Mouse (Mus musculus) spleen, adult 2 months (tissue): Measurements from ENCODE around the gene Gm7324. TPM values are rescaled to one million over a fixed set of nuclear protein-coding genes. Genes with fewer than 3 reads are reported as not detected.
"Not testable (repeated sequence)": the region's sequence is repeated elsewhere in the genome, so short reads cannot be mapped to it uniquely, and the experiment has no call there.

Experiments used
- DNase-seq, 2 experiments: peaks; one replicate each; pipeline versions ENCODE4 v3.0.0 to v3.0.0-alpha.2; 2012 to 2021; ENCODE audit warnings: low spot score in 2 of 2, low read depth in 1 of 2
- H3K27ac ChIP-seq: fragments of 200-500 bp; 2 replicates; pipeline ENCODE4 v1.5.1; 2012; ENCODE audit warnings: low read length, inconsistent platforms; ENCODE audit not compliant: insufficient read depth
- H3K27me3 ChIP-seq: fragments of 200-500 bp; 2 replicates; pipeline ENCODE4 v1.6.1; 2012; ENCODE audit warnings: mild to moderate bottlenecking, moderate library complexity, low read length, inconsistent platforms; ENCODE audit not compliant: control insufficient read depth, insufficient read depth
- H3K36me3 ChIP-seq: fragments of 200-500 bp; 2 replicates; pipeline ENCODE4 v1.6.1; 2012; ENCODE audit warnings: mild to moderate bottlenecking, low read length, inconsistent platforms; ENCODE audit not compliant: control insufficient read depth, insufficient read depth
- H3K4me1 ChIP-seq: fragments of 200-500 bp; 2 replicates; pipeline ENCODE4 v1.6.1; 2011; ENCODE audit warnings: inconsistent platforms; ENCODE audit not compliant: control insufficient read depth, insufficient read depth, insufficient read length
- H3K4me3 ChIP-seq: fragments of 200-500 bp; 2 replicates; pipeline ENCODE4 v1.5.1; 2011; ENCODE audit warnings: mild to moderate bottlenecking, inconsistent platforms; ENCODE audit not compliant: insufficient read depth, insufficient read length; ENCODE audit errors: extremely low read depth
- WGBS: fragments of 180-500 bp; shearing (Covaris S2); methylation state at CpG from one replicate; pipeline ENCODE4 v1.1.7; 2018; 5-methylcytosine and 5-hydroxymethylcytosine counted together
- polyA plus RNA-seq: library from polyadenylated mRNA; depleted of rRNA; stranded (reverse); fragments of >200 nt; gene quantifications from 2 replicates; pipeline ENCODE4 v1.2.3, GENCODE M21; 2012; rRNA removed

The Gm7324 gene
- 0.26 TPM in 1 of 2 replicates, not detected in the other for polyA plus RNA-seq

DNA sequence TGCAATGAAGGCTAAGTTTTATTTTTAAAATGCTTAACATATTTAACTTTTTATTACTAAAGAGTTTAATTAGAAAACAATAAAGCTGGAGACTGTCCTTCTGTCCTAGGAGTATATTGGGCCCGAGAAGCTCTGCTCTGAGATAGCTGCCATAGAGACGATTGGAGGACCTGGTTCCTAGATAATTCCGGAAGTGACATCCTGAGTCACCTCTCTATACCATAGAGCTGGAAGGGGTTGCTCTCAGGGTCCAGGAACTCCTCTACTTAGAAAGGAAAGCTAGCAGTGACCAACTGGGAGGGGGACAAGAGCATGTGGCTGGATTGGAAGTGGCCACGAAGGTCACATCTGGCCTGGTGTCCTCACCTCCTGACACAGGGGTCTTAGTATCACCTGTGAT, at the start of gene Gm7324:
TSS of gene Gm7324 (plus strand) at position 208 of the 400 bp plus-strand sequence.
- 84% methylated on average over 4 of the region's 4 CpGs for WGBS
- not testable (repeated sequence) for H3K4me3 ChIP-seq, H3K27me3 ChIP-seq, H3K4me1 ChIP-seq, H3K27ac ChIP-seq, DNase-seq, H3K36me3 ChIP-seq

GRCm38 (mm10) chr14:43677099-43677498, 20.5 kb upstream of the Gm7324 start, which contains the start of gene Gm8165:
Gene Gm8165, minus strand, starts transcription at chr14:43677199.
- H3K4me3 ChIP-seq, H3K4me1 ChIP-seq, H3K36me3 ChIP-seq, H3K27me3 ChIP-seq, DNase-seq, H3K27ac ChIP-seq: not testable (repeated sequence)
- 77% methylated on average over 1 of the region's 2 CpGs for WGBS

- not testable (repeated sequence) for H3K27me3 ChIP-seq, H3K27ac ChIP-seq, H3K36me3 ChIP-seq, H3K4me3 ChIP-seq, DNase-seq, H3K4me1 ChIP-seq
- WGBS = 97% methylated on average over 3 of the region's 3 CpGs
Measured at GRCm38 (mm10) chr14:43727385-43727784, 29.8 kb downstream of the Gm7324 start, which contains the start of gene Gm16506. Gene Gm16506, minus strand, starts transcription at chr14:43727485.

DNA sequence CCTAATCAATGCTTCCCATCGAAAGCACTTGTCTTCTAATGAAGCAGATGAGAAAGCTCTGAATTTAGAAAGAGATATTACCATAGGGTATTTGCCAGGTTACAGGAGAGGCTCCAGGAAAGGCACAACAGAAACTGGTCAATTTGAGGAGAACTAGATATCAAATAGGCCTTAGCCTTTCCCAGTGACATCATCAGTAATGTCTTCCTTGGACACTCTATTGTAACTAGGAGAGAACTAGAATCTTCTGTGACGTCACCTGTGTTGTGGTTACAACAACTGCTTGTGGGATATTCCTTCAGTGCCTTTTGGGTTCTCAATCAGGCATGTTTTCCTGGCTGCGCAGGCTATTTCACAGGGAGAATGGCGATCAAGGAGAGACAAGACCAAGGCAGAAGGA, 49.9 kb downstream of the Gm7324 start, which contains the start of gene Gm6526:
TSS of gene Gm6526 (plus strand) at position 301 of the 400 bp plus-strand sequence.
- WGBS = 79% methylated on average over 4 of the region's 4 CpGs

More for the DNA sequence above, 49.9 kb downstream of the Gm7324 start, which contains the start of gene Gm6526:
- H3K27ac ChIP-seq, H3K4me1 ChIP-seq, DNase-seq, H3K4me3 ChIP-seq, H3K27me3 ChIP-seq, H3K36me3 ChIP-seq: not testable (repeated sequence)

Other genes with a start within 250 kb of the Gm7324 start
- not detected in 2 replicates for gene Gm5799, start 154.3 kb upstream of the Gm7324 start, polyA plus RNA-seq
- gene Gm17654, start 118.7 kb upstream of the Gm7324 start, polyA plus RNA-seq = not detected in 2 replicates
- not detected in 2 replicates for gene Gm10375, start 89.8 kb upstream of the Gm7324 start, polyA plus RNA-seq
- gene Gm8165, start 20.6 kb upstream of the Gm7324 start, polyA plus RNA-seq = not detected in 2 replicates
- gene Gm16506, start 29.7 kb downstream of the Gm7324 start, polyA plus RNA-seq = not detected in 2 replicates
- gene Gm6526, start 50.0 kb downstream of the Gm7324 start, polyA plus RNA-seq = not detected in 2 replicates
- 0.11 and 0.18 TPM in 2 replicates for gene Gm8180, start 86.9 kb downstream of the Gm7324 start, polyA plus RNA-seq
- gene Ear1, start 177.7 kb downstream of the Gm7324 start, polyA plus RNA-seq = 7.8 and 21.6 TPM in 2 replicates
- not detected in 2 replicates for gene Ear10, start 225.7 kb downstream of the Gm7324 start, polyA plus RNA-seq
- 1.3 and 1.5 TPM in 2 replicates for gene Gm8113, start 227.6 kb downstream of the Gm7324 start, polyA plus RNA-seq